Mouse (Mus musculus) frontal cortex, postnatal 10 days (tissue): Measurements from ENCODE around the gene Fut8.

ENCODE experiments used
- DNase-seq, 2 experiments: peaks; one replicate each; pipeline ENCODE4 v3.0.0; 2022; ENCODE audit warnings: low spot score in 2 of 2, mixed read lengths in 1 of 2

Gene Fut8

DNA sequence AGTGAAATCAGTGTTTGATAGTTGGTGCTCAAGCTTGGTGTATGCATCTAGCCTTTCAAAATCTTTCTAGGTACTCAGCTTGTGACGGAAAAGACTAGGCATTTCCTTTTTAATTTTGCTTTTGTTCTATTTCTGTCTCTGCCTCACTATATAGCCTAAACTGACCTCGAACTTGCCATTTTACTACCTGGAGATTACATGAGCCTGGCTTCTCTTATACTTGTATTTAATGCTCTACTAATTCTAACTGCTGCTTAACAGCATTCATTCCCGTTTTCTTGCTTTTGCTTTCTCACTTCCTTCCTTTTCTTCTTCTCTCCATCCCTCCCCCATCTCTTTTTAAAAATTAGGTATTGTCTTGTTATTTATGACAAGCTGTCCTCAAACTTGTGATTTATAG lies 67.6 kb downstream of the Fut8 start:
- no peak for DNase-seq

DNA sequence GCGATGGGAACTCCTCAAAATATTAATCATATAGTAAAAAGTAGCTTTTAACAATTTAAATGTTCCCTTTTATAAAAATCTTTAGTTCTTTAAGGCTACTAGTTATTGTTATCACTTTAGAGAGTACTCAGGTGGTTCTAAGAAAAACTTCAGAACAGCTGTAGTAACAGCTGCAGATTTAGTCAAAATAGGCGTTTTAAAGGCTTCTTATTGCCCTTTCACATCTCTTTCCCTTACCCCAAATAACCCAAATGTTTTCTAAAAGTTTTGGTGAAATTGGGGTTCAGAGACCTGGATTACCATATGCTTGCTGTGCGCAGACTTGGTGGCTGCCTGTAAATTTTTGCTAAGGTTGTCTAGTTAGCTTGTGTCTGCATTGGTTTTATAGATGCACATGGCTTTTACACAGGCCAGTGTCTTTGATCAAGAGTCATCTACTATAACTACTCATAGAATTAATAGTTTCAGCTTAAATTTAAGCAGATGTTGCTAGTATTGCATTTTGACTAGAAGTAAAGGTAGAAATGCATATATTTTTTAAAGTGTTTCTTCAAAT lies 68.9 kb downstream of the Fut8 start:
- no peak for DNase-seq

DNA sequence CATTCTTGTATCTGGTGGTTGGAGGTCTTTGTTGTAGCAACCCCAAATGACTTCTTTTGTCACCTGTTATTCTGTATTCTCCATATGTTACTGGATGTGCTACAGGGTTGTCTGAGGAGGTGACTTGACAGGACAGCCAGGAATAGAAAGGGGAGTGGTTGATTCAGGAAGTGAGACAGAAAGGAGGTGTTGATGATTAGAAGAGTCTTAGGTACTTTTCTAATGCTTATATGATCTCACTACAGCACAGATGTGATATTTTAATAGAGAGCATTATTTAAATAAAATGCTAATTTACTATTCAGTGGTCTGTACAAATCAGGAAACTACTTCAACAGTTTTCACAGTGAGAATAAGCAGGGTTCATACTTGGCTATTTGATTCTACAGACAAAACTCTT lies 71.6 kb downstream of the Fut8 start:
- DNase-seq, result no peak

DNA sequence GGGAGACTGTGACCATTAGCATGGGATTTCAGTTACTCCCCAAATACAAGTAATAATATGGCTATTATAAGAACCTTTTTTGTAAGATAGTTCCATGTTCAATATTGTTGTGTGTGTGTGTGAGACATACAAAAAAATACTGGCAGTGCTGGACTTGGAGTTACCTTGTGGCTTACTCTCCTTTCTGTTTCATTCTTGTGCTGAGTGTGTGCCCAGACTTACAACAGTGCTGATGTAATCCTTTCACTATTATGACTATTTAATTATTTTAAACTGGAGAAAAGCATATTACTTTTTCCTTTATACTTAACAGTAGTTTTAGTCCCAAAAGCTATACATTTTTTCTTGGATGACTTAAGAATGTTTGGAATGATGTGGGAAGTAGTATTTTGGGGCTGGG lies 75.6 kb downstream of the Fut8 start:
- DNase-seq, result no peak

DNA sequence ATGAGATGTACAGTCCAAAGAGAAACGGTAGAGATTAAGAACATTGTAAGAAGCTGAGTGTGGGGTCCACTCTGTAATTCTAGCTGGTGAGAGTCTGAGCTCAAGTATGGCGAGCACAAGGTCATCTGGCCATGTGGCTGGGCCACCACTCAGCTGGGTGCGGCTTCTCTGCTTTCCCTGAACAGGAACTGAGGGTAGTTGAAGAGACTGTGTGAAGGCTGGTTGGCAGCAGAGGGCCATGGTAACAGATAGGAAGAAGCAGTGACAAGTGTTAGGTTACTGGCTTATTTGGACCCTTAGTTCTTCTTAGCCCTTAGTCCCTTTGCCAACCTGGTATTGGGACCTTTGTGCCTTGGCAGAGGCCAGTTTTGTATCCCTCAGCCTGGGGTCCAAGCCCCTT lies 86.2 kb downstream of the Fut8 start:
- DNase-seq, result no peak

DNA sequence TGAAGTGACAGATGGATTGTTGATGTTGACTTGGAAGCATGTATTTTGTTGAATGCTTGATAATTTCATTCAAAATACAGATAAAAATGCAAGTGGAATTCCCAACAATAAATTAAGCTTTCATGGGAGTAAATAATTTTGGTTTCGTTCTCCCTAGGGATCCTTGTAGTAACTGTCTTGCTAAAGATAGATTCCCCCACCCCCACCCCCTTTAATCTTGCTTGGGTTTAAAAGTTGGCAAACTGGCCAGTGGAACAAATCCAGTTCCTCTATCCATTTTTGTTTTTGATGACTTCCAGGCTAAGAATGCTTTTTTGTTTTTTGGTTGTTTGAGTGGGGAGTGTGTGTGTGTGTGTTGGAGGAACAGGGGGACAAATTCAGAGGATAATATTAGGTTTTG lies 108.6 kb downstream of the Fut8 start:
- no peak for DNase-seq

DNA sequence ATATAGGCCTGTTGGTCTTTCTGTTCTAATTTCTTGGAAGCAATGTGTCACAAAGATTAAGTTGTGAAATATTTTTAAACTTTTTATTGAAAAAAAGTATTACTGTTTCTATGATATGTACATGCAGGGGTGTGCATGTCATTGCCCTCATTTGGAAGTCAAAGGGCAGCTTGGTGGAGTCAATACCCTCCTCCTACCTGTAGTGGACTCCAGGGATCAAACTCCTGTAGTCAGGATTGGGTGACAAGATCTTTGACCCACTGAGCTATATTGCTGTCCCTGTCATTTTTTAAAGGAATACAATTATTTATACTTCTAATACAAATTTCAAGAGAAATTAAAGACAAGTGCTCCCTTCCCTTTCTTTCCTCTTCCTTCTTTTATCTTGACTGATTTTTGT lies 111.6 kb downstream of the Fut8 start:
- DNase-seq, result no peak

DNA sequence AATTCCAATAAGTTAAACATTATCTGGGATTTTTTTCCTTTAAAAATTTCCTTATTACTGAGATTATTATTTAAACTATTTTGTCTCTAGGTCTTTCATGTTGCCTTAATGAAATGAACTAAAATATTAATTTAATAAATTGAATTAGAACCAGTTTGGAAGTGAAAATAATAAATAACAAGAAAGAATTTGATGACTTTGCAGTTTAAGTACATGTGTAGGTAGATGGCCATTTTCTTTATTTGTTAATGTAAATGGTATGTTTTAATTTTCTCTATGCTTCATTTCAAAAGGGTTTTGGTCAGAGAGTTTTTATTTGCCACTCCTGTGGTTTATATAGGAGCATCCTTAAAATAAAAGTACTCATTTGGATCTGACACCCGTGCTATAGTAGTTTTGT lies 177.8 kb downstream of the Fut8 start:
- DNase-seq, result no peak

DNA sequence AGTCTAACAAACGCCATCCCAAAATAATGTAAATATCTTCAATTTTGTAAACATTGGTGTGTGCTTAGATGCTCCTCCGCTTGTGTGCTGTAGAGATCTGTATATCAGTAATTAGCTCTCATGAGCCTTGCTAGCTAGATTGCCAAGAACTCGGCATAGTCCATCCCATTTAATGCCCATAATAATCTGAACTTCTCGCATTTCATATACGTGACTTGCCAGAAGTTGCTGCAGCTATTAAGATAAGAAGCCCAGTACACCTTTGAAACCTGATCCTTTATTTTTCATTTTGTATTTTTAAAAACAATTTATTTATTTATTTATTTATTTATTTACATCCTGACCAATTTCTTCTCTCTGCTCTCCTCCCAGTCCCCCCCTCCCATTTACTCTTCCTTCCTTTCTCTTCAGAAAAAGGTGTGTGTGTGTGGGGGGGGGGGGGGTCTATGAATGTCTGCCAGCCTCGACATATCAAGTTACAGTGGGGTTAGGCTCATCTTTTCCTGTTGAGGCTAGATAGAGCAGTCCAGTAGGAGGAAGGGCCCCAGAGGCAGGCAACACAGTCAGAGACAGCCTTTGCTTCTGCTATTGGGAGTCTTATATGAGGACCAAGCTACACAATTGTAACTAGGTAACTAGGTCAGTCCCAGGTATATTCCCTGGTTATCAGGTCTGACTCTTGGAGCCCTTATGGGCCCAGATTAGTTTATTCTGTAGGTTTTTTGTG lies 183.9 kb downstream of the Fut8 start:
- DNase-seq, result no peak

DNA sequence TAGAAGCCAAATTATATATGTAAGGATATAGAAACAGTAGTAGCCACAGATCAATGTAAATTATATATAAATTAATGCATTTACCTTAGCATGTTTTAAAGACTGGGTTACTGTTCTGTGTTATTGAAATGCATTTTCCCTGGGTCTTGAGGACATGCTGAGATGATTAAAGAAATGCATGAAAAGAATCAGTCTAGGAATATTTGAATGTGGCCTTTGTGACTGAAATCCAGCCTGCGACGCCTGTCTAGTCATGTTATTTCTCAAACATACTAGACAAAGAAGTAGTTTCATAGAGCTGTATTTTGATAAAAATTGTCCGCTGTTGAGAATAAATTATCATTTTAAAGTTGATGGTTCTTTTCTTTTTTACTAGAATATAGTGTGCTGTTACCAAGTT lies 188.2 kb downstream of the Fut8 start:
- DNase-seq, result no peak

DNA sequence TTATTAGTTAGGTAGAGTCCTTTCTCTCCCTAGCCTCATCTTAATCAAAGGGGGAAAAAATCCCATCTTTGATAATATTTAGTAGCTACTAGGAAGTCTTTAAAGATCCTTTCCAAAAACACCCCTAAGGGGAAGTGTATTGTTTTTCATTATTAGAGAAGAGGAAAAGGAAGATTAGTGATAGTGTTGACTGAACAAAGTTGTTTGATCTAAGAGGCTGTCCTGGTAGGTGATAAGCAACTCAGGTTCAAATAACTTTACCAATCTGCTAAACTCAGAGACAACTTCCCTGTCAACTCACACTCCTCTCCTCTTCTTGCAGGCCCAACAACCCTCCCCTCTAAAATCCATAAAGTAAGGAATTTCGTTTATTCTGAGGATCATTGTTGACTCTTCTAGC lies 190.2 kb downstream of the Fut8 start:
- DNase-seq, result no peak

DNA sequence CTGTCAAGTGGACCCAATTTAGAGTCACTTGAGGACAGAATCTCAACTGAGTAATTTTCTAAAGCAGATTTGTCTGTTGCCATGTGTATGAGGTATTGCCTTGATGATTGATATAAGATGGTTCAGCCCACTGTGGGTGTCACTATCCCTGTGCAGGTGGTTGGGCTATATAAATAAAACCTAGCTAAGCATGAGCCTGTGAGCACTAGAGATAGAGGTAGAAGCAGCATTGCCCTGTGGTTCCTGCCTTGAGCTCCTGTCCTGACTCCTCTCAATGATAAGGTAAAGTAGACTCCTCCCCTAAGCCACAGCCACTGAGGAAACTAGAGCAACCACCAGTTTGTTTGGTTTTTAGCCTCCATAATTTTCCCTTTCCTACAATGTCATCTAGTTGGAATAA lies 191.5 kb downstream of the Fut8 start:
- DNase-seq, result no peak

DNA sequence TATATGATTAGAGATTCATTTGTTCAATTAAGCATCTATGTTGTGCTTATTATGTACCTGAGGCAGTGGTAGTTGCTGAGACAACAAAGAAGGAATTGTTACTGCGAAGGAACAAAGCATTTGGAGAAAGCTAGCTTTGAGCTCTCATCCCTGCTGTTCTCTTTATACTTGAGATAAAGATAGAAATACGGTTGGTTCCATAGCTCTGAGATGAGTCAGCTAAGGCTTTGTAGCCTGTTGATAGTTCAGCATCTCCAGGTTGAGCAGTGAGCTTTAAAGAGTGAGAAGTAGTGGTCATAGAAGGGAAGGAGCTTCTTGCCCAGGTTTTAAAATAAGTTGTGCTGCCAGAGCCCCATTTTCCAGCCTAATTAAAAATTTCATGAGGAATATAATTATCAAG lies 198.8 kb downstream of the Fut8 start:
- no peak for DNase-seq

DNA sequence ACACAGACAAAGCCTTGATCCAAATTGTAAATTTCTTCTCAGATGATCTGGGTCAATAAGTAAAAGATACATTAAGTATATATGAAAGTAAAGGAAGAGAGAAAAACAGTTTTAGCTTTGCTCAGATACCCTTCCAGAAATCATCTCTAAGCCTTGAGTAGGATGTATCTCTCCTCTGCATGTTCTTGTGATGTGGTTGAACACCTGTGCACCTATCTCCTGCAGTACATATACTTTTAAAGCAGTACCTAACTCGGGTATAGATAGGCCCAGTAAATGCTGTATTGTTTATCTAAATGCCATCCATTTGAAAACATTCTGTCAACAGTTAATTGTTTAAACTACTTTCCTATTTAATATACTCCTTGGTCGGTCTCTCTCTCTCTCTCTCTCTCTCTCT lies 212.9 kb downstream of the Fut8 start:
- no peak for DNase-seq

DNA sequence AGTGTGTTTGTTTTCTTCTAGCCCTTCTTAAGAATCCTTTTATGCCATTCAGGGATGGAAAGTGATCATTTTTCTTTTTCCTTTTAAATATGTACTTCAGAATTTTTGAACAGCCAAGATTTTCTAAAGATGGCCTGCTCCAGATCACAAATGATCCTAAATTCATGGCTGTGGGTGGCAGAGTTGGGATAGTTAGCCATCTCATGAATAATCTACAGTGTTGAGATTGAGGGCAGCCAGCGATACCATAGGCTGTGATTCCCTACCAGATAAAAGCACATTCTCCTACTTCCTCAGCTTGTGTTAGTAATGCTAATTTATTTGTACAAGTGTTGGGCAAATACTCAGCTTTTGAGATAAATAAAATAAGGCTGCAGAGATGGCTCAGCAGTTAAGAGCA lies 228.3 kb downstream of the Fut8 start:
- DNase-seq, result no peak

DNA sequence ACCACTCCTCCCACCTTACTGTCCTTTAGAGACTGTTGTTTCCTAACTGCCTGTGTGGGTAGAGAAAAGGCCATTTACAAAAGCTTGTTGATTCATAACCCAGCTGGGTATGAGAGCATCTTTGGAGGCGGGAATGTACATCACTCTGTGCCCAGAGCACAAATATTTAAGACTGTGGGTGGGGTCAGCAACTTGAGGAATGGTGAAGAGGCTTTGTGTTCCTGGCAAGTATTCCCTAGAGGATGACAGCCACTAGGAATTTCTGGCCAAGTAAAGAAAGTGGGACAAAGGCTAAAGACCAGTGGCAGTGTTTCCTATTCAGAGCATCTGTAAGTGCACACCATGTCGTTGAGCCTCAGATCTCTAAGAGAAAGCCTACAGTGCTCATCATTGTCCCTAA lies 242.0 kb downstream of the Fut8 start:
- DNase-seq, result no peak

DNA sequence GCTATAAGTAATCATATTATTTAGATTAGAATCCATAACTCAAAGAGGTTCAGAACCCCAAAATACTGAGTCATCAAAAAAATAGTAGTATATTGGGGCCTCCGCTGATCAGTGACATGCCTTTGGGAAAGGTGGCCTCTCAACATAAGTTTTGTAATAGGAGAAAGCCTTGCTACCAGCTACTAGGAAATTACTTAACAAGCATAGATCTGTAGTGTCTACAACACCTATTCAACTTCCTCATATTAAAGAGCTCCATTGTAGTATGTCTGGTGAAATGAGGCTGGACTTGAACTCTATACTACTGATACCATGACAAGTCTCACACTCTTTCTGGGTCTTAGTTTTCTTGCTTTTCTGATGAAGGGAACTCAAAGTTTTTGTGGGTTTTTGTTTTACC lies 243.2 kb downstream of the Fut8 start:
- DNase-seq, result no peak

DNA sequence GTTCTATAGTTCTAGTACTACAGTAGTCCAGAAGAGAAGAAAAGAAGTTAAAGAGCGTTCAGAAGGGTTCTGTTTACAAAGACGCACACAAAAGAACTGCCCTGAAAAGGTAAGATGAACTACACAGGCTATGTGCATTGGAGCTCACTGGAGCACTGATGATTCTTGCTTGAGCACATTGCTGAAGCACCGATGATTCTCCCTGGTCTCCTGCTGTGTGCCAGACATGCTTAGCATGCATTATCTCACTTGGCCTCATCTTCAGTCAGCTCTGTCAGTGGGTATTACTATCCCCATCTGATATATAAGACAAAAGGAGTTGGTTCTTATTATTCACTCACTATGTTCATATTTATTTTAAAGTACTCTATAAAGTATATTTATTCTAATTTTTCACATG lies 243.9 kb downstream of the Fut8 start:
- DNase-seq, result no peak

DNA sequence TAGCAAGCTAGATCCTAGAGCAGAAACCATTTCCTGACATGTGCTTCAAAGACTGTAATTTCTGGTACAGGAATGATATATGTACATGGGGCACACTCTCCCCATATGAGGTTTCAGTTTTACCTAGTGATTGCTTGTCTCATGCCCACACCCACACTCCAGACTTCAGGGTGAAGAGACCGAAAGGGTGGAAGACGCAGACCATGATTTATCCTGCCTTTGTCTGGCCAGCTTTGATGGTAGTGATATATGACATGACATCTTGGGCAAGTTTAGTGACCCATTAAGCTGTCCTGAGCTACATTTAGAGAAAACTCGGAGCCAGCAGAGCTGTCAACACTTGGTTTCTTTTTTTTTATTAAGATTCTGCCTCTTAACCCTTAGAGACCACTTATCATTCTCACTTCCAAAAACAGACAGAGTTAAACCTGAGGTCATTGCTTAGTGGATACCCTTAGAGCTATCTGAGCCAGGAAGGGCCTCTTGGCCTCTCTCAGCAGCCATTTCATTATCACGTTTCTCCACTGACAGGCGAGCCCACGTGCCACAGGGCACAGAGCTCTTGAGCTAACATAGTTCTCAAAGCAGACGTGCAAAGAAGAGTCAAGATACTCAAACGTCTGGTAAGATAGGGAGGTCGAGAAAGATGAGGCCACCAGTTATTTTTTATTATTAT lies 245.4 kb downstream of the Fut8 start:
- no peak for DNase-seq

DNA sequence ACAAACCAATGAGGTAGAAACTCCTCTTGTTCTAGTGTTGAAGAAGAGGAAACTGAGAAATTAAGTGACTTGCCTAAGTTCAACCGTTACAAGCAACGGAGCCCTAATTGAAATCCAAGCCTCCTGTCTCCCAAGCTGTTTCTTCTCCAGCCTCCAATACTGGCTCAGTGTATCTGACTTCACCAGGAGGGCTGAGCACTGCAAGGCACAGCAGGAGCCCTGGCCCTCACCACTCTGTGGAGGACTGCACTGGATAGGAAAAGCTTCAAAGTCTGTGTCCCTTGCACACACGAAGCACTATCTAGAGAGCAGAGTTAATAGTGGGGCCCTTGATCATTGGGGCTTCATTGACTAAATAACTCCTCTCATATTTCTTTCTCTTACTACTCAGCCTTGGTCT lies 246.8 kb downstream of the Fut8 start:
- no peak for DNase-seq

DNA sequence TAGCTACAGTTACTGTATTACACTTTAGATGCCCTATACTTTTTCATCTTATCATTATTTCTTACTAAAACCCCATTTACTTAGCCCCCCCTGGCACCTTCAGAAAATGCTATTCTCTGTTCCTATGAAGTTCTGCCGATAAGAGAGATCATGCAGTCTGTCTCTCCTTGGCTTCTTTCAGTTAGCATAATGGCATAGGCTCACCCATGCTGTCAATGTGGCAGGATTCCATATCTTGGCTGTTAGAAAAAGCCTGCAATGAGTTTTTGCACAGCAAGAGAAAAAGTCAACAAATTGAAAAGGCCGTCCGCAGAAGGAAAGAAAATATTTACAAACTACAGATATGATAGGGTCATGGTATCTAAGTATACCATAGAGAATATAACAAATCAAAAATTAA lies 253.6 kb downstream of the Fut8 start:
- DNase-seq, result no peak

DNA sequence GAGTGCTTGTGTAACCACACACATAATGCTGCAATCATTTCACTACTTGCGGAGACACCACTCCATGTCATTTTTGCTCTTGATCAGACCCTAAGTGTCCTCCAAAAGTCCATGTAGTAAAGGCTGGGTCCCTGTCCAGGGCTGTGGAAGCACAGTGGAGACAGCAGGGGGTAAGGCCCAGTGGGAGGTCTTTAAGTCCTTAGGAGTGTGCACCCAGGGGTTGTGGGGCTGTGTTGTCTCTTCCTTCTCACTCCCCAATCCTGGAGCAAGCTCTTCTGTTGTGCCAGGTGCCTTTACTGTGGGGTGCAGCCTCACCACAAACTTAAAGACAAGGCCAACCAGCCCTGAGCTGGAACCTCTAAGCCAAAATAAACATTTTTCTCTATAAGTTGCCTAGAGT lies 257.9 kb downstream of the Fut8 start:
- DNase-seq, result no peak

DNA sequence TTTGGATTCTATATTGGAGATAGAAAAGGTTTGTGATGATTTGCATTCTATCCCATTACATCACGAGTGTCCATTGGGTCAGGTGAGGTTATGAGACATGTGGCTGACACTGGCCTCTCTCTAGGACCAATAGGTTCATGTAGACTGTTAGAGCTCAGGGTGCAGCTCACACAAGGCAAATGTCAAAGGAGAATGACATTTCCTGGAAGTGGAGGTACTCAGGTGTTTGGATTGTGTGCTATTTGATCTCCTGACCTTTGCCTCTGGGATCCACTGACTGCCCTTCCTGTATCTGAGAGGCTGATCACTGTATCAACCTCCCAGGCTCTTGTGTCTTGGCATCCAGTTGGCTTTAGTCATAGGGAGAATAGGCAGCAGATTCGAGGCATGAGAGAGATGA lies 260.2 kb downstream of the Fut8 start:
- no peak for DNase-seq
